Mouse (Mus musculus) heart, postnatal 0 days (tissue): ENCODE data around the gene Snip1. TPM values are rescaled to one million over a fixed set of nuclear protein-coding genes. Genes with fewer than 3 reads are reported as not detected.

ENCODE experiments used
- ATAC-seq: fragments of 200-750 bp; cut with Nextera tagmentation; 2 replicates; pipeline ENCODE4 v1.8.0; 2017; ENCODE audit warnings: low read depth, moderate number of reproducible peaks, moderate library complexity; ENCODE audit not compliant: insufficient read depth
- DNase-seq: peaks from one replicate; pipeline ENCODE4 v3.0.0-alpha.2; 2016; ENCODE audit warnings: low spot score
- H3K27ac ChIP-seq: fragments of 300-500 bp; sonication (generic); 2 replicates; pipeline ENCODE4 v1.5.1; 2014; ENCODE audit warnings: low read depth, mild to moderate bottlenecking
- H3K27me3 ChIP-seq: fragments of 300-500 bp; sonication (generic); 2 replicates; pipeline ENCODE4 v1.6.1; 2014; ENCODE audit warnings: low read length, mixed read lengths; ENCODE audit not compliant: control insufficient read depth, insufficient read depth
- H3K36me3 ChIP-seq: fragments of 300-500 bp; sonication (generic); replicated peaks from 2 replicates; pipeline ENCODE4 v1.6.1; 2014; ENCODE audit warnings: low read length, mixed read lengths; ENCODE audit not compliant: control insufficient read depth, insufficient read depth
- H3K4me1 ChIP-seq: fragments of 300-500 bp; sonication (generic); 2 replicates; pipeline ENCODE4 v1.6.1; 2014; ENCODE audit warnings: antibody characterized with exemption; ENCODE audit not compliant: control insufficient read depth, insufficient read depth
- H3K4me2 ChIP-seq: fragments of 300-500 bp; sonication (generic); 2 replicates; pipeline ENCODE4 v1.6.1; 2014; ENCODE audit warnings: low read depth, mild to moderate bottlenecking, low read length, moderate library complexity
- H3K4me3 ChIP-seq: fragments of 300-500 bp; sonication (generic); 2 replicates; pipeline ENCODE4 v1.5.1; 2014; ENCODE audit warnings: low read depth, low read length
- H3K9ac ChIP-seq: fragments of 300-500 bp; sonication (generic); replicated peaks from 2 replicates; pipeline ENCODE4 v1.6.1; 2014; ENCODE audit warnings: low read depth, low read length, mixed read lengths
- H3K9me3 ChIP-seq: fragments of 300-500 bp; sonication (generic); replicated peaks from 2 replicates; pipeline ENCODE4 v1.6.1; 2016; ENCODE audit warnings: low read length; ENCODE audit not compliant: control insufficient read depth
- CTCF ChIP-seq: IDR thresholded peaks from 2 replicates; pipeline ENCODE4 v1.5.1; 2016; ENCODE audit warnings: antibody characterized with exemption, control low read depth, low read depth
- EP300 ChIP-seq: IDR thresholded peaks from 2 replicates; pipeline ENCODE4 v1.6.1; 2016; ENCODE audit warnings: antibody characterized with exemption, low read depth
- WGBS: fragments of 180-500 bp; shearing (Covaris S2); extraction: QIAGEN DNeasy Blood & Tissue Kit; methylation state at CpG from one replicate; pipeline ENCODE4 v1.1.7; 2014; 5-methylcytosine and 5-hydroxymethylcytosine counted together
- polyA plus RNA-seq: library from polyadenylated mRNA; unstranded; fragments of >200 nt; fragmentation: Nextera tagmentation; extraction: Ambion mirVana; gene quantifications from 2 replicates; pipeline ENCODE4 v1.2.1, GENCODE M21; 2015
- total RNA-seq: library from RNA; depleted of rRNA; stranded (reverse); fragments of >200 nt; gene quantifications from 2 replicates; pipeline ENCODE4 v1.2.3, GENCODE M21; 2014; ENCODE audit warnings: low replicate concordance

Snip1 gene
- total and polyA plus RNA-seq, 2 experiments from 2014 or later, result 9.9 to 29.2 TPM

DNA sequence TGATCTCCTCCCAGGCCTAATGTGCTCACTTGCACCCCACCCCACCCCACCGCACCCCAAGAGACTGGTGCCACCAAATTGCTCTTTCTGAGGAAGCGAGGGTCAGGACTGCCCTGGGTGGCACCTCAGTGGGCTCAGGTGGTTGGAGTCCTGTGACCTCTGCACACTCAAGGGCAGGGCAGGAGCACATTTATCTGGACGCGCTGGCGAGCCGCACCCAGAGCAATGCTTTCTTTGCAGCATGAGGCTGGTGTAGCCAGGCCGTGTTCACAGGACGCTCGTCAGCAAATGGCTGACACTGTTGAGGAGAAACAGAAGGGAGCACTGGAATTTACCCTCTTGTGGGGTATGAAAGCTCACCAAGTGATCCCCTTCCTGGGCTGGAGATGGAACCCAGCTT lies 38.9 kb downstream of the Snip1 start:
- no peak for ATAC-seq
- H3K36me3 ChIP-seq, result peaks cover 40% of the 10 kb centered on the region

DNA sequence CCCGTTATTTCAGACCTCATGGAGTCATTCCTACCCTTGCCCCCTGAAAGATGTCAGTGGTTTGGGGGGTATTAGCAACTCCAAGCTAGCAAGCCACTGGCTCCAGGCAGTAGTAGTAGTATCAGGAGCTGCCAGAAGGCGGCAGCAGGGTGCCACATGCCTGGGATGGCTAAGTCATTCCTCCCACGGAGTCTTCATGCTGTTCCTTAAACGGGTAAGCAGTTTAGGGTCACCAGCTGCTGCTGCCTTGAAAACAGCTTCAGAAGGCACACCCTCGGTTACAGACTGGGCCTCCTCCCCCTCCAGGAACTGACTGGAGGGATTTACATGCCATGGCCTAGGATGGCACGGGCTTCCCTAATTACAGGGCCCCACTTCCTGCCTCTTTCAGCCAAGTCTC lies 48.2 kb downstream of the Snip1 start:
- Histone ChIP-seq H3K4me2 (no peak overlapping the region), H3K4me3 (no peak overlapping the region), H3K27ac (peak overlapping the region; percentile 18), H3K9me3 (no peaks in the 10 kb centered on the region), H3K9ac (no peak overlapping the region), H3K4me1 (no peaks in the 10 kb centered on the region), H3K36me3 (peaks cover 24% of the 10 kb centered on the region), H3K27me3 (no peaks in the 10 kb centered on the region)
- WGBS, result 9% methylated on average over 6 of the region's 6 CpGs
- peak; percentile 71 for DNase-seq
- TF ChIP-seq EP300 (no peak), CTCF (peak; percentile 65)
- ATAC-seq, result peak; percentile 56

More for the DNA sequence above, 38.9 kb downstream of the Snip1 start:
- TF ChIP-seq EP300 (no peak), CTCF (no peak)
- no peaks in the 10 kb centered on the region for H3K4me1 ChIP-seq
- 58% methylated on average over 9 of the region's 9 CpGs for WGBS
- no peak overlapping the region for H3K4me3 ChIP-seq
- no peaks in the 10 kb centered on the region for H3K9me3 ChIP-seq
- no peaks in the 10 kb centered on the region for H3K27me3 ChIP-seq
- no peak for DNase-seq
- no peak overlapping the region for H3K9ac ChIP-seq
- H3K4me2 ChIP-seq, result no peak overlapping the region
- no peak overlapping the region; the same call in 1 of the 2 replicates for H3K27ac ChIP-seq

DNA sequence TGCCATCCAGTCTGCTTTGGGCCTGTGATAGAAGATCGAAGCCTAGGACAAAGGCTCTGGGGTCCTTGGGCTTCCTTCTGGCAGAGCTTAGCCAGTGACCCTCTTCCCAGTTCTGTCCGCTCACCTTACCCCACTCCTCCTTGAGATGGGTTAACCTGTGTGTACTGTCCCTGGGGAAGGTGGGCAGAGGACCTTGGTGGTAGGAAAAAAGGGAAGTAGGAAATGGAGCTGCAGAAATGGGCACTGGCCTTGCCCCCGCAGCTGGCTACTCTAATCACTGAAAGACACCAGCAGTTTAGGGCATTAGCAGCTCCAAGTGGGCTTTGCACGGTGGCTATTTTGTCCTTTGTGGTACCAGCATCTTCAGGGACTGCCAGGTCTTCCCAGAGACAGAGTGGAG lies 48.6 kb downstream of the Snip1 start:
- Histone ChIP-seq H3K36me3 (peaks cover 27% of the 10 kb centered on the region), H3K4me2 (no peak overlapping the region), H3K27ac (peak overlapping the region; percentile 18), H3K4me3 (no peak overlapping the region), H3K9ac (no peak overlapping the region), H3K27me3 (no peaks in the 10 kb centered on the region), H3K9me3 (no peaks in the 10 kb centered on the region), H3K4me1 (no peaks in the 10 kb centered on the region)
- no peak for TF ChIP-seq EP300
- TF ChIP-seq CTCF, result no peak
- DNase-seq, result no peak
- ATAC-seq, result no peak
- 75% methylated on average over 4 of the region's 4 CpGs for WGBS

DNA sequence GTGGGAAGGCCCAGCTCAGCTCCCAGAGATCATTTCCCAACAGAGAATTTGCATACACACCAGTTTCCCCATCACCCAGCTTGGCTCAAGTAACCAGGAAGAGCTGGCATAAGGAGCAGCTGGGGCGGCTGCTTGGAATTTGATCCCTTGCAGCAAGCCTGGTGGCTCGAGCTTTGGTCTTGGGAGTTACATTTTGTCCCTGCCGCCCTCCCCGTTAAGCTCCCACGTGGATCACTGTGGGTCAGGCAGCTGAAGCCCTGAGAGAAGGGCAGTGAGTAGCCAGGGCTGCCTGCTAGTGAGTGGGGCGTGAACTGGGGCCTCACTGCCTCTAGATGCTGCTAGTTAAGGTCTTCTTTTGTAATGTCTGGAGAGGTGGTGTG lies 49.2 kb downstream of the Snip1 start:
- H3K27ac ChIP-seq, result peak overlapping the region; percentile 12; the same call in 1 of the 2 replicates
- H3K4me2 ChIP-seq, result no peak overlapping the region
- WGBS, result 47% methylated on average over 6 of the region's 6 CpGs
- no peak for DNase-seq
- H3K4me1 ChIP-seq, result no peaks in the 10 kb centered on the region
- peaks cover 27% of the 10 kb centered on the region for H3K36me3 ChIP-seq
- TF ChIP-seq EP300 (no peak), CTCF (no peak)
- H3K27me3 ChIP-seq, result no peaks in the 10 kb centered on the region
- no peak for ATAC-seq
- no peak overlapping the region for H3K9ac ChIP-seq
- no peak overlapping the region for H3K4me3 ChIP-seq
- H3K9me3 ChIP-seq, result no peaks in the 10 kb centered on the region

DNA sequence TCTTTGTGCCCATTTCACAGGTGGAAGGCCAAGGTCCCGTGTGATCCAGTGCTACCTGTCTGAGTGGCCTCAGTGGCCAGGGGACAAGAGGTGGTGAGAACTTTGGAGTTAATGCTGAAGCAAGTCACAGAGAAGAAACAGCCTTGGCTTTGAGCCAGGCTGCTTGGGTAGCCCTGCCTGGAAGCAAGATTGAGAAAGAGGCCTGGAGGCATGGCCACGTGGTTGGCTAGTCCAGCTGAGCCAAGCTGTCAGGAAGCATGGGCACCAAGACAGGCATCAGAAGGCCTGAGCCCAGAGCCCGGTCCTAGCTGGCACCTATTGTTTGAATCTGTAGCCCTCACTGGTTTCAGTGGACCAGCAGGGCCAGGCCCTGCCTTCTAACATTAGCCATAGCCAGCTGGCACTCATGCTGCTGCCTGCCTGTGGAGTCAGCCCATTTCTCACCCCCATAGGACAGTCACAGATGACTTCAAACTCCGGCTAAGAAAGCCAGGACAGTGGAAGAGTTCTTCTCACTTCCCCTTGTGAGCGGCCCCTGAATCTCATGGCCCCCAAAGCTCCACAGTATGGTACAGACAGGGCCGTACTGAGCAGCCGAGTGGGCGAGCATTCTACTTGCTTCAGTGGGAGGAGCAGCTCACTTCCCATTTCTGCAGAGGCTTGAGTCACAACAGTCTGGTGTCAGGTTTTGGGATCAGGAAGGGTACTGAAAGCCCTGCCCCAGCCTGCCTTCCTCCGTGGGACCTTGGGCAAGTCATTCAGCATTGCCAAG lies 49.8 kb downstream of the Snip1 start:
- Histone ChIP-seq H3K27me3 (no peaks in the 10 kb centered on the region), H3K9ac (no peak overlapping the region), H3K4me1 (no peaks in the 10 kb centered on the region), H3K4me2 (no peak overlapping the region), H3K4me3 (no peak overlapping the region), H3K27ac (peak overlapping the region; percentile 12; the same call in 1 of the 2 replicates), H3K36me3 (peaks cover 28% of the 10 kb centered on the region), H3K9me3 (no peaks in the 10 kb centered on the region)
- ATAC-seq, result no peak
- no peak for TF ChIP-seq EP300
- TF ChIP-seq CTCF, result no peak
- 59% methylated on average over 9 of the region's 9 CpGs for WGBS
- DNase-seq, result no peak

DNA sequence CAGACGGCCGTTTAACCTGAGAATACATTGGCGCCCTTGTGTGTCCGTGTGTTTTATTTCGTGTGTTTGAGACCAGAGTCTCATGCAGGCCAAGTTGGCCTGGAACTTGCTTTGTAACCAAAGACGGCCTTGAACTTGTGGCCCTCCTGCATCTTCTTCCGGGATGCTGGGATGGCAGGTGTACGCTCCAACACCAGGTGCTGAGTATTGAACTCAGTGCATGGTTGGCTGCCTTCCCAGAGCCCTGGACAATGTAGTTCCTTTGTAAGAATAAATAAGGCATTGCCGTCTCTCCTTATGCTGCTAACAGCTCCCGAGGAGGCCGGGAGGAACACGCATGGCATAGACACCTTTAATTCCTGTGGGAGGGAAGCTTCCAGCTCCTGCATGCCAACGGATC lies 50.5 kb downstream of the Snip1 start:
- Histone ChIP-seq H3K27ac (no peak overlapping the region), H3K4me2 (no peak overlapping the region), H3K36me3 (peaks cover 22% of the 10 kb centered on the region), H3K9me3 (no peaks in the 10 kb centered on the region), H3K4me3 (no peak overlapping the region), H3K9ac (no peak overlapping the region), H3K27me3 (no peaks in the 10 kb centered on the region), H3K4me1 (no peaks in the 10 kb centered on the region)
- no peak for TF ChIP-seq EP300
- no peak for TF ChIP-seq CTCF
- WGBS, result 61% methylated on average over 13 of the region's 13 CpGs
- no peak for DNase-seq
- ATAC-seq, result no peak
